Mouse (Mus musculus) gonadal fat pad, adult 2 months (tissue): ENCODE results near the gene Eif4enif1. TPM values are rescaled to one million over a fixed set of nuclear protein-coding genes. Genes with fewer than 3 reads are reported as not detected.
"Not testable (repeated sequence)": the region's sequence is repeated elsewhere in the genome, so short reads cannot be mapped to it uniquely, and the experiment has no call there.

ENCODE experiments used
- DNase-seq: peaks from one replicate; pipeline ENCODE4 v3.0.0-alpha.2; 2012; ENCODE audit warnings: low read depth
- polyA plus RNA-seq: library from polyadenylated mRNA; depleted of rRNA; stranded (reverse); fragments of >200 nt; gene quantifications from 2 replicates; pipeline ENCODE4 v1.2.3, GENCODE M21; 2012

Gene Eif4enif1
- polyA plus RNA-seq, 1 experiment = 47.3 TPM

- DNase-seq = not testable (repeated sequence)
Observed at GRCm38 (mm10) chr11:3181250-3181649, 20.9 kb upstream of the Eif4enif1 start.

GRCm38 (mm10) chr11:3181971-3182370 is 20.2 kb upstream of the Eif4enif1 start:
- DNase-seq = not testable (repeated sequence)

DNA sequence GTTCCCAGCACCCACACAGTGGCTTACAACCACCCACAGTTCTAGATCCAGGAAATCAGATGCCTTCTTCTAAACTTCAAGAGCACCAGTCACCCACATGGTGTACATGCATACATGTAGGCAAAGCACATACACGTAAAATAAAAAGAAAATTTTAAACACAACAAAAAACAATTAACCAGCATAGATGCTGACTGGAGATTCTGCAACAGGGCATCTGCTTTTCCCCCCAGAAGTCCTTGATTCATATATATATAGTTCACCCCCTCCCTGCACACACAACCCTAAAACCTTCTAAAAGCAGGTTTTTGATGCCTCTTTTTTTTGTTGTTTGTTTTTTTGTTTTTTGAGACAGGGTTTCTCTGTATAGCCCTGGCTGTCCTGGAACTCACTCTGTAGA is 19.5 kb upstream of the Eif4enif1 start:
- not testable (repeated sequence) for DNase-seq

- no peak for DNase-seq
Observed at GRCm38 (mm10) chr11:3193363-3193762, 8.8 kb upstream of the Eif4enif1 start, which contains the start of gene Sfi1. Gene Sfi1, minus strand, starts transcription at chr11:3193463.

GRCm38 (mm10) chr11:3200636-3201035 is 1.6 kb upstream of the Eif4enif1 start:
- DNase-seq = not testable (repeated sequence)

GRCm38 (mm10) chr11:3201326-3202230 is 614 bp upstream of the Eif4enif1 start:
- no peak for DNase-seq

DNA sequence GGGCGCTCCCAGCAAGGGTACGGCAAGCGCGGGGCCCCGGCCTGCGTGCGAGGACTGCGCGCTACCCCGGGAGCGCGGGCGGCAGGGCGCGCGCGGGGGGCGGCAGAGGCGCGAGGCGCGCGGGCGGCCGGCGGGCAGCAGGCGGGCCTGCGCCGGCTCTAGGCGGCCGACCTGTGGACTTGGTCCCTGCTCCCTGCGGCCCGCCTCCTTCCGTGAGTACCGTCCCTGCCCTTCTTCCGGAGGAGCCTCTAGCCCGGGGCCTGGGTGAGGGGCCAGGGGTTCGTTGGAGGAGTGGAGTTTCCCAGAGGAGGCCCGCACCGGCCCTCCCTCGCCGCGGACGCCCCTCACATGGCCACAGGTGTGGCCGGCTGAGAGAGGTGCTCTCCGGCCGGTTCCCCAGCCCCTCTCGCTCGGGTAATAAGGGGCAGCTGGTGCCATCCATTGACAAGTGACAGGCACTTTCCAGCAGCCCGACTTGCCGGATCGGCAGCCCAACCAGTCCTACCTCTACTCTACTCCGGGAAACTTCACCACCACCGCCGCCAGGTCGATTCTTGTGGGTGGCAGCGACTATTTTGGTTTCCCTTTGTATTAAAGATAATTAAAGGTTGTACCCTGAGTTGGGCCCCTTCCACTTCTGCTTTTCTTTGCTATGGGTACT is 719 bp downstream of the Eif4enif1 start:
- no peak for DNase-seq

- no peak for DNase-seq
Observed at GRCm38 (mm10) chr11:3203771-3204170, 1.6 kb downstream of the Eif4enif1 start.

GRCm38 (mm10) chr11:3205207-3205606 is 3.0 kb downstream of the Eif4enif1 start:
- no peak for DNase-seq

DNA sequence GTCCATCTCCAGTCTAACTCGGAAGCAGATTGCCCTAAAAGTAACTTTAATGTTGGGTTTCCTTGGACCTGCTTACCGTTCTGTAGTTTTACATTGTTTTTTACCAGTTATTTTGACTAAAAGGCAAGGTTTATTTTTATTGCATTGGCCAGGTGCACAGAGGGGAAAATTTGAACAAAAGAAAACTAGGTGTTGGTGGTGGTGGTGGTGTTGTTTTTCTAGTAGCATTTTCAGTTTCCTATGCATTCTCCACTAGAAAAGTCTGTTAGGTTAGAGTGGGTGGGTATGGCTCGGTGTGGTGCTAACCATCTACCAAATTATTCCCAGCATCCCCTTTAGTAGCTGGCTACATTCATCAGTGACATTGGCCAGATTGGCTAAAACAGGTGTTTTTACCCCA is 4.6 kb downstream of the Eif4enif1 start:
- no peak for DNase-seq

DNA sequence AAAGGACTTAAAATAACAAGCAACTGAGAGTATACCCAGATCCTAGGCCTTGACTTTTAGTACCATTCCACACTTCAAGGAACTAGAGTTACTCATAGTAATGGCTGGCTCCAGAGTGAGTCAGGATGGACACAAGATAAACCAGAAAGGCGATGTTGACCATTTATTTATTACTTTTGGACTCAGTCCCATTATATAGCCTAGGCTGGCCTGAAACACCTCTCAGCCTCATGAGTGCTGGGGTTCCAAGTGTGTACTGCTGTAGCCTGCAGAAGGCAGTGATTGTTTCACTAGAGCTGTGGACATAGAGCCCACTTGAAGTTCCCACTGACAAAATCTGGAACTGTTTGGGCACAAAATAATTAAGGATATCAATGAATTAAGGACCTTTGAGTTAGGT is 10.3 kb downstream of the Eif4enif1 start:
- no peak for DNase-seq

DNA sequence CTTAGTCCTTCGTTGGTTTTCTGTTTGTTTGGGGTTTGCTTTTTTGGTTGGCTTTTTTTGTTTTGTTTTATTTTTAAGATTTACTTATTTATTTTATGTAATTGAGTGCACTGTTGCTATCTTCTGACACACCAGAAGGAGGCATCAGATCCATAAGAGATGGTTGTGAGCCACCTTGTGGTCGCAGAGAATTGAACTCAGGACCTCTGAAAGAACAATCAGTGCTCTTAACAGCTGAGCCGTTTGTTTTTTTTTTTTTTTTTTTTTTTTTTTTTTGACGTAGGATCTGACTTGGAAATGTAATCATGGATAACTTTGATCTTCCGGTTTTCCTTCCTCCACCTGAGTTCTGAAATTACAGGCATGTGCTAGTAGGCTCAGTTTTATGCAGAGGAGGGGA is 20.9 kb downstream of the Eif4enif1 start:
- no peak for DNase-seq

- no peak for DNase-seq
Observed at GRCm38 (mm10) chr11:3227113-3227512, 24.9 kb downstream of the Eif4enif1 start.

DNA sequence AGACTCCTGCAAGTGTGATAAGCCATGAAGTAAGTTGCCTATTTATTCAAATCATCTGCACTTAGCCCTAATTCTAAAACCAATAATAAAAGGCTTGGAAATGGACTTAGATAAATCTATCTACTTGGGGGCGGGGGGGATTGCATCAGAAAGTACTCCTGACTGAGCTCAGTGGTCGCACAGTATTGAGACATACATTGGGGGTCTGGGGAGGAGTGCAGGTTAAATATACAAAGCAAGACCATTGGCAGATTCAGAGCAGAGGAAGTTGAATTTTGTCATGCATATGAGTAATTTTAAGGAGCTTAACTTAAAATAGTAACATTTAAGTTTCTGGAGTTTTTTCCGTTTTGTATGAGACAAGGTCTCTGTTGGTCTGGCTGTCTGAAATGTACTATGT is 30.1 kb downstream of the Eif4enif1 start:
- DNase-seq = no peak

GRCm38 (mm10) chr11:3233704-3234103 is 31.5 kb downstream of the Eif4enif1 start:
- no peak for DNase-seq

DNA sequence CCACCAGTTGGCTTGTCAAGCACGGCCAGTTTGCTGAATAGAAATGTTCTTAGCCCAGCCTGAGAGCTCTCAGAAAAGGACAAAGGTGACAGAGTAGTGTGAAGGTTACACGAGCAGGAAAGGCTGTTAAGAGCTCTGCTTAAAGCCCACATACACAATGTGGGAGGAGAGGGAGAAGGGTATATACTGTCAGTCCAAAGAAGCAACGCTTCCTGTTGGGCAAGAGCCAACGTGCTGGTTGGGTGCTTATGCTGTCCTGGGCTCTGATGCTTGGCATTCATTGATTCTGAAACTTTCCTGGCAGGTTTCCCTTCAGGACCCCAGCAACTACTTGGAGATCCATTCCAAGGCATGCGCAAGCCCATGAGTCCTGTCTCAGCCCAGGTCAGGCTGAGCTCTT is 33.1 kb downstream of the Eif4enif1 start:
- no peak for DNase-seq

- DNase-seq = no peak
Observed at GRCm38 (mm10) chr11:3242395-3242794, 40.2 kb downstream of the Eif4enif1 start.

- DNase-seq = no peak
Observed at GRCm38 (mm10) chr11:3243771-3244170, 41.6 kb downstream of the Eif4enif1 start.

DNA sequence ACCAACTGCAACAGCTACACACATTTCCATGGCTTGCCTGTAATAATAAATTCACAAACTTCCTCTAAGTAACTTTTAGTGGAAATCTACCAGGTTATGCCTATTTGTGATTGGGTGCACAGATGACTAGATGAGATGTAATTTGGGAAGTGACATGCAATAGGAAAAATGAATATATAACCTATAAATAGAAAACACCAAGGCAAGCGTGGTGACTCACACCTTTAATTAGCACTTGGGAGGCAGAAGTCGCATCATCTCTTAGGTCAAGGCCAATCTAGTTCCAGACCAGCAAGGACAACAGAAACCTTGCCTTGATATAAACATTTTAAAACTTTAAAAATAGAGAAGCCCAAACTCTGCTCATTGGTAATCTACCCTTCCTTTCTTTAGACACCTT is 45.2 kb downstream of the Eif4enif1 start:
- no peak for DNase-seq

DNA sequence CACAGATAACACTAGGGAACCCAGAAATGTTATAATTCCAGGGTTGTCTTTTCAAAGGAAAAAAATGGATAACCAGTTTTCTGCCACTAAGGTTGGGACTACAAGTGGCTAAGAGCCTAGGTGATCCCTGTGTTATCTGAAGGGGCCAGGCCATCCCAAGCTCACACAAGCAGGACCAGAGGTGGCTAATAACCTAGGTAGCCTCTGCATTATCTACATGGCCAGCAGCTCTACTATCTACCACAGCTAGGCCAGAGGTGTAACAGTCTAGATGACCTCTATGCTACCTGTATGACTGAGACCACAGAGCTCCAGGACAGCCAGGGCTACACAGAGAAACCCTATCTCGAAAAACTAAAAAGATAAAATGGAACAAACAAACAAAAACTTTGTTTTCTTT is 57.3 kb downstream of the Eif4enif1 start:
- DNase-seq = no peak

DNA sequence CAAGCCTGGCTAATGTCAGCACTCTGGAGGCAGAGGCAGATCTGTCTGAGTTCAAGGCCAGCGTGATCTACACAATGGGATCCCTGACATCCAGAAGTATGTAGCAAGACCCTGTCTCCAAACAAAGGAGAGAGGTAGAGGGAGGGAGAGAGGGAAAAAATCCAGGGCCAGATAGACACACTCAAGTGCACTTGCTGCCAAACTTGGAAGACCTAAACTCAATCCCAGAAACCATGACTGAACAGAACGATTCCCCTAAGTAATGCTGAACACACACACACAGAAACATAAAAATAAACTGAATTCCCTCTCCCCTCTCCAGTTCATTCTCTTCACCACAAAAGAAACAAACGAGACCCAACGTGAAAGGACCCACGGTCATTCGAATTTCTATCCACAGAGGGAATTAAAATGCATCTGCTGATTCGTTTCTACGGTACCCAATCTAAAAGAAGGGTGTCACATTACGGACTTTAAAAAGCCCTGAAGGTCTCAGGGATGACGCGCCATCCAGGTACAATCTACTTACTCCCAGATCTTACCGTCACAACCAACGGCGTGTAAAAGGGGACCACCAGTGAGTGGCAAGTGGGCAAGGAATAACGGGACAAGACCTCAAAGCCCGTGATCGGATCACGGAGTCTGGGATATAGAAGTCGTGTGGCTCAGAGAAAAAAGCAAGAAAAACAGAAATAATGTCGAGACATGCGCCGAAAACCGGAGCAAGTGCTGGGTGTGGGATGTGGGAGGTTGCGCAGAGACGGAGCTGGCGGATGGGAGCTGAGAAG is 63.3 kb downstream of the Eif4enif1 start:
- DNase-seq = no peak

DNA sequence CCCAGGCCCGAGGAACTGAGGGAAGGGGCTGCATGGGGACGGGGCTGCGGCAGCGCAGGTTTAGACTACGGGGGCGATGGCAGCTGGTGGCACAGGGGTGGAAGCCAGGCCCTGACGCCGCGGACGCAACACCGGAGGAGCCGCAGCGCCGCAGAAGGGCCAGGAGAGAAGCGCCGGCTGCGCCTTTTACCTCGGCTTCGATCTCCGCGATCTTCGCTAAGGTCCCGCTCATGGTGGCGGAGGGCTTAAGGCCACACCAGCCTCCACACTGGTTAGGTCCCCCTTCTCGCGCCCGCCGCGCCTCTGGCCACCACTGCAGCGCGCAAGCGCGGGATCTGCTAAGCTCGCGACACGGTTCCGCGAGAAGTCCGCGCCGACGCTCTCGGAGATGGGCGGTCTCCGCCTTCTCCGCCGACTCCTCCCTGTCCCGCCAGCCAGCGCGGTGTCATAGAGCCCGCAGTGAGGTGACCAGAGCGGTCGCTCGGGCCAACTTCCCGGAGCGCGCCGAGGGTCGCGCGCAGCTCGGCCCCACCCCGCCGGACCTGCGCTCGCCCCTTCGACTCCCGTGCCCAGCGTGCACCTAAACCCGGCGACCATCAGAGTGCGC is 64.0 kb downstream of the Eif4enif1 start, which contains the start of gene Drg1:
Gene Drg1, minus strand, starts transcription at position 337 of the 607 bp plus-strand sequence.
- no peak for DNase-seq
